Mouse (Mus musculus) myocyte (in vitro differentiated cells): ENCODE measurements around the gene Sumo1.

Experiments
- MAX ChIP-seq: IDR thresholded peaks from one replicate; pipeline ENCODE4 v1.6.1; 2011; ENCODE audit warnings: low read depth, mild to moderate bottlenecking, control low read depth
- MYOG ChIP-seq, 3 experiments: IDR thresholded peaks; one replicate each; pipeline ENCODE4 v1.6.1; 2011; ENCODE audit warnings: control low read depth in 2 of 3, low read depth in 2 of 3, mild to moderate bottlenecking in 2 of 3; ENCODE audit not compliant: insufficient read length in 2 of 3, control insufficient read depth in 1 of 3, insufficient read depth in 1 of 3
- POLR2A ChIP-seq: IDR thresholded peaks from one replicate; pipeline ENCODE4 v1.6.1; 2011; ENCODE audit warnings: low read depth, mild to moderate bottlenecking, control low read depth, moderate library complexity; ENCODE audit not compliant: insufficient read length
- USF1 ChIP-seq: IDR thresholded peaks from one replicate; pipeline ENCODE4 v1.6.1; 2011; ENCODE audit warnings: low read depth, mild to moderate bottlenecking, control low read depth, moderate library complexity

DNA sequence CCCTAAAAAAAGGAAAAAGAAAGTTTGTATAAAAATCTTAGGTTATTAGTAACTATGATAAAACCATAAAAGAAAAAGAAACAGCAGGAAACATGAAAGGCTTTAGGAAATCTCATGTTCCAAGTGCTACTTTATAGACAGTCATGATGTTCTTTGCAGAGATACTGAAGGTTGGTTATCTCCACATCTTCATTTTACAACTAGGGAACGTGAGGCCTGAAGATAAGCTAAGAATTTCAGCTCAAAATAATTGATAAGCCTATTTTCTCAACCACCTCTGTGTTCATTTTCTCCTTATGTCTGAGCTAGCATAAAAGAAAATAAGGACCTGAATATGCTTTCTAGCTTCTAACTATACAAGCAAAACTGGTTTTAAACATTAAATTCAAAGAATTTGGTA, 28.1 kb downstream of the Sumo1 start:
- TF ChIP-seq MYOG (IDR thresholded peaks at IDR 0.05; ENCODE audit: control insufficient read depth in 1 of 3, insufficient read depth in 1 of 3, insufficient read length in 2 of 3, low read depth in 2 of 3) = no peak
- no peak for TF ChIP-seq POLR2A
- no peak for TF ChIP-seq MAX
- no peak for TF ChIP-seq USF1
